Mouse (Mus musculus) B cell, adult 67 days (primary cell): ENCODE data around the gene Rbms1. TPM values are rescaled to one million over a fixed set of nuclear protein-coding genes. Genes with fewer than 3 reads are reported as not detected.

Source experiments
- total RNA-seq, 2 experiments: library from RNA; stranded (reverse); gene quantifications; 4 replicates each; pipeline ENCODE4 v1.2.4; 2023

Gene Rbms1
- 10 to 100 TPM; 70.7 to 73.1 TPM for total RNA-seq

GRCm38 (mm10) chr2:60962671-60963421 is at the start of gene Rbms1:
Rbms1 (minus strand) TSS chr2:60963192.

GRCm38 (mm10) chr2:60722514-60722913 is 240.5 kb downstream of the Rbms1 start, which contains the start of gene Itgb6:
Itgb6 (minus strand) TSS chr2:60722643.

Other genes starting within 250 kb of the Rbms1 start
- gene Itgb6, start 240.5 kb downstream of the Rbms1 start, total RNA-seq = not detected